In the genomic region with DNA sequence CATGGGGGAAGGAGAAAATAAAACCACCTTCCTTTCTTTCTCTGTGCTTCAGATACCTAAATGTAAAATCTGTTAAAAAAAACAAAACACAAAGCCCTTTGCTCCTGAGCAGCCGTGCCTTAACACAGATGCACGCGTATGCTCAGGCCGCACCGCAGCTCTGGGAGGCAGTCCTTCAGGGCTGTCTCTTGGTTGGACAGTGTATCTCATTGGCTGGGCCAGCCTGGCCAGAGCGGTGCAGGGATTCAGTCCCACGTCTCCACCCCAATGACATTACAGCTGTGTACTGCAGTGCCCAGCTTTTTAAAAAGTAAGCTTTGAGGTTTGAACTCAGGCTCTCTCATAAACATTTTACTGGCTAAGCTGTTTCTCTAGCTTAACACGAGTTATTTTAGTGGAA, we compare ENCODE assay signal across 25 mouse cellular contexts.
DNase-seq lines count a peak whose midpoint lies in the region; ATAC-seq and TF ChIP-seq lines count a peak whose summit lies in the region.
"Had no signal": no experiment of that assay in that cellular context is flagged by ENCODE, and none has a peak within 500 bp of the region (broad histone marks: within the 10 kb centered on the region; RNA-seq: fewer than 3 reads in every experiment).

No protein-coding gene starts in this region.

- TF ChIP-seq CTCF in layer of hippocampus, adult 2 months (conservative IDR thresholded peaks at IDR 0.05), result no peak

- no peak overlapping the region for H3K4me3 ChIP-seq in forebrain, embryonic 11.5 days (ENCODE audit: low read depth, low read length)
- no peak overlapping the region for H3K4me3 ChIP-seq in forebrain, embryonic 14.5 days (ENCODE audit: low read depth, low read length)
- no peak overlapping the region for H3K4me3 ChIP-seq in layer of hippocampus, adult 2 months
- H3K4me3 ChIP-seq in lung, embryonic 16.5 days (ENCODE audit: low read length), result no peak overlapping the region
- no peak overlapping the region for H3K4me3 ChIP-seq in stomach, embryonic 16.5 days (replicated peaks; ENCODE audit: low read length)
- H3K4me3 ChIP-seq: embryonic facial prominence, embryonic 12.5 days; embryonic facial prominence, embryonic 15.5 days; forebrain, embryonic 12.5 days; heart, embryonic 12.5 days; heart, embryonic 15.5 days; hindbrain, embryonic 10.5 days; hindbrain, embryonic 13.5 days had no signal

- WGBS in forebrain, embryonic 11.5 days, result 82% methylated on average over 8 of the region's 8 CpGs
- 87% methylated on average over 8 of the region's 8 CpGs for WGBS in forebrain, embryonic 14.5 days
- 64% methylated on average over 8 of the region's 8 CpGs for WGBS in lung, embryonic 16.5 days
- WGBS in stomach, embryonic 16.5 days, result 62% methylated on average over 8 of the region's 8 CpGs

- no peak overlapping the region for H3K9ac ChIP-seq in forebrain, embryonic 11.5 days (ENCODE audit: low read length)
- H3K9ac ChIP-seq in forebrain, embryonic 14.5 days (ENCODE audit: low read length), result no peak overlapping the region
- H3K9ac ChIP-seq in lung, embryonic 16.5 days (ENCODE audit: low read length), result no peak overlapping the region
- H3K9ac ChIP-seq in stomach, embryonic 16.5 days (ENCODE audit: low read length), result no peak overlapping the region
- H3K9ac ChIP-seq: embryonic facial prominence, embryonic 12.5 days; embryonic facial prominence, embryonic 15.5 days; forebrain, embryonic 12.5 days; heart, embryonic 12.5 days; heart, embryonic 15.5 days; hindbrain, embryonic 13.5 days had no signal

- no peak overlapping the region for H3K4me2 ChIP-seq in forebrain, embryonic 11.5 days (ENCODE audit: low read depth, low read length, severe bottlenecking)
- no peak overlapping the region for H3K4me2 ChIP-seq in forebrain, embryonic 14.5 days (ENCODE audit: low read length)
- no peak overlapping the region for H3K4me2 ChIP-seq in lung, embryonic 16.5 days (ENCODE audit: low read depth, low read length)
- H3K4me2 ChIP-seq in stomach, embryonic 16.5 days (ENCODE audit: low read depth, low read length), result no peak overlapping the region
- H3K4me2 ChIP-seq: embryonic facial prominence, embryonic 12.5 days; embryonic facial prominence, embryonic 15.5 days; forebrain, embryonic 12.5 days; heart, embryonic 12.5 days; heart, embryonic 15.5 days; hindbrain, embryonic 13.5 days had no signal

- no peaks in the 10 kb centered on the region for H3K9me3 ChIP-seq in forebrain, embryonic 11.5 days (ENCODE audit: control insufficient read depth, low read length)
- H3K9me3 ChIP-seq in forebrain, embryonic 14.5 days (replicated peaks; ENCODE audit: control insufficient read depth, low read length), result no peaks in the 10 kb centered on the region
- no peaks in the 10 kb centered on the region for H3K9me3 ChIP-seq in lung, embryonic 16.5 days (ENCODE audit: control insufficient read depth, low read length)
- no peaks in the 10 kb centered on the region for H3K9me3 ChIP-seq in stomach, embryonic 16.5 days (replicated peaks; ENCODE audit: control insufficient read depth, low read length)
- H3K9me3 ChIP-seq: embryonic facial prominence, embryonic 12.5 days; embryonic facial prominence, embryonic 15.5 days; forebrain, embryonic 12.5 days; heart, embryonic 12.5 days; heart, embryonic 15.5 days; hindbrain, embryonic 10.5 days; hindbrain, embryonic 13.5 days had no signal

- no peaks in the 10 kb centered on the region for H3K4me1 ChIP-seq in forebrain, embryonic 11.5 days (replicated peaks; ENCODE audit: control insufficient read depth, insufficient read depth, low read length)
- no peaks in the 10 kb centered on the region for H3K4me1 ChIP-seq in forebrain, embryonic 14.5 days (ENCODE audit: control insufficient read depth, insufficient read depth, low read length)
- no peaks in the 10 kb centered on the region; the same call in 1 of the 2 replicates for H3K4me1 ChIP-seq in lung, embryonic 16.5 days (replicated peaks; ENCODE audit: control insufficient read depth, insufficient read depth, low read length)
- H3K4me1 ChIP-seq in stomach, embryonic 16.5 days (ENCODE audit: control insufficient read depth, insufficient read depth, low read length), result no peaks in the 10 kb centered on the region
- H3K4me1 ChIP-seq: embryonic facial prominence, embryonic 15.5 days; forebrain, embryonic 12.5 days; hindbrain, embryonic 10.5 days; hindbrain, embryonic 13.5 days had no signal

- no peaks in the 10 kb centered on the region for H3K36me3 ChIP-seq in forebrain, embryonic 11.5 days (ENCODE audit: control insufficient read depth, insufficient read depth, low read length)
- H3K36me3 ChIP-seq in forebrain, embryonic 14.5 days (ENCODE audit: control insufficient read depth, insufficient read depth, low read length), result peaks cover 60% of the 10 kb centered on the region
- H3K36me3 ChIP-seq in lung, embryonic 16.5 days (ENCODE audit: control insufficient read depth, insufficient read depth, low read length), result no peaks in the 10 kb centered on the region
- no peaks in the 10 kb centered on the region for H3K36me3 ChIP-seq in stomach, embryonic 16.5 days (ENCODE audit: control insufficient read depth, insufficient read depth, low read length)

- ATAC-seq in forebrain, embryonic 11.5 days (replicated peaks; ENCODE audit: low FRiP score), result no peak
- no peak for ATAC-seq in forebrain, embryonic 14.5 days
- peak; percentile 46; the same call in 1 of the 2 replicates for ATAC-seq in lung, embryonic 16.5 days (ENCODE audit: low read depth)
- 0 out of 2 replicates have a peak, but pooled peaks have one; percentile 50 for ATAC-seq in stomach, embryonic 16.5 days (ENCODE audit: insufficient read depth, low FRiP score)
- ATAC-seq: forebrain, embryonic 16.5 days; hindbrain, embryonic 16.5 days had no signal

- peak; percentile 13 for DNase-seq in forebrain, embryonic 11.5 days (ENCODE audit: low spot score)
- no peak for DNase-seq in forebrain, embryonic 14.5 days (ENCODE audit: low spot score)
- no peak for DNase-seq in layer of hippocampus, adult 2 months (ENCODE audit: low spot score in 2 of 2)
- DNase-seq in layer of hippocampus, adult 8-10 months (ENCODE audit: low spot score in 2 of 2), result no peak
- no peak for DNase-seq in lung, adult 18-20 months
- DNase-seq in kidney, postnatal 10 days, result no peak
- DNase-seq: adrenal gland, postnatal 10 days; adrenal gland, postnatal 36 days; cerebellum, adult 18-20 months; cerebellum, adult 9-10 months; cerebellum, postnatal 14 days; gastrocnemius, postnatal 36 days; heart, adult 18-20 months; heart, postnatal 36 days had no signal

- H3K27ac ChIP-seq in forebrain, embryonic 11.5 days (ENCODE audit: low read depth, low read length), result no peak overlapping the region
- no peak overlapping the region for H3K27ac ChIP-seq in forebrain, embryonic 14.5 days (ENCODE audit: low read depth, low read length)
- H3K27ac ChIP-seq in layer of hippocampus, adult 2 months, result 0 out of 2 replicates have a peak overlapping the region, but pooled peaks have one; percentile 25
- no peak overlapping the region for H3K27ac ChIP-seq in lung, embryonic 16.5 days (ENCODE audit: low read length)
- no peak overlapping the region for H3K27ac ChIP-seq in stomach, embryonic 16.5 days (ENCODE audit: low read length)
- H3K27ac ChIP-seq: embryonic facial prominence, embryonic 12.5 days; embryonic facial prominence, embryonic 15.5 days; forebrain, embryonic 12.5 days; heart, embryonic 15.5 days; hindbrain, embryonic 10.5 days; hindbrain, embryonic 13.5 days had no signal

- H3K27me3 ChIP-seq in forebrain, embryonic 11.5 days (ENCODE audit: control insufficient read depth, insufficient read depth, low read length), result no peaks in the 10 kb centered on the region
- no peaks in the 10 kb centered on the region for H3K27me3 ChIP-seq in forebrain, embryonic 14.5 days (replicated peaks; ENCODE audit: control insufficient read depth, insufficient read depth, low read length)
- no peaks in the 10 kb centered on the region for H3K27me3 ChIP-seq in lung, embryonic 16.5 days (ENCODE audit: control insufficient read depth, insufficient read depth, low read depth, low read length)
- H3K27me3 ChIP-seq in stomach, embryonic 16.5 days (ENCODE audit: control insufficient read depth, insufficient read depth, low read length), result no peaks in the 10 kb centered on the region
- H3K27me3 ChIP-seq: embryonic facial prominence, embryonic 12.5 days; embryonic facial prominence, embryonic 15.5 days; forebrain, embryonic 12.5 days; heart, embryonic 12.5 days; heart, embryonic 15.5 days; hindbrain, embryonic 13.5 days had no signal

Comparison
In these comparisons a context has a peak if more than half of its experiments do, and no peak if none do; other contexts are left out.
1. ATAC-seq: peak in lung, embryonic 16.5 days (single experiment) and stomach, embryonic 16.5 days (single experiment); none in forebrain, embryonic 11.5 days (single experiment) and forebrain, embryonic 14.5 days (single experiment).